Mouse (Mus musculus) T-helper 2 cell (primary cell): ENCODE results near the gene Map6.
"Not testable (repeated sequence)": the region's sequence is repeated elsewhere in the genome, so short reads cannot be mapped to it uniquely, and the experiment has no call there.

Source experiments
- in situ Hi-C: fragments of 300-600 bp; cut with MboI, MseI; formaldehyde crosslinking; loops from one replicate; pipeline ENCODE4 v1.15.1; 2025; ENCODE audit warnings: high pct_unique_total_duplicates

The Map6 gene

GRCm38 (mm10) chr7:99355731-99356131 lies 88.5 kb downstream of the Map6 start:
- in situ Hi-C loops, result loop anchor here (10.0 kb wide), 1 partner anchor 1831 kb away; no protein-coding TSS in a partner anchor

DNA sequence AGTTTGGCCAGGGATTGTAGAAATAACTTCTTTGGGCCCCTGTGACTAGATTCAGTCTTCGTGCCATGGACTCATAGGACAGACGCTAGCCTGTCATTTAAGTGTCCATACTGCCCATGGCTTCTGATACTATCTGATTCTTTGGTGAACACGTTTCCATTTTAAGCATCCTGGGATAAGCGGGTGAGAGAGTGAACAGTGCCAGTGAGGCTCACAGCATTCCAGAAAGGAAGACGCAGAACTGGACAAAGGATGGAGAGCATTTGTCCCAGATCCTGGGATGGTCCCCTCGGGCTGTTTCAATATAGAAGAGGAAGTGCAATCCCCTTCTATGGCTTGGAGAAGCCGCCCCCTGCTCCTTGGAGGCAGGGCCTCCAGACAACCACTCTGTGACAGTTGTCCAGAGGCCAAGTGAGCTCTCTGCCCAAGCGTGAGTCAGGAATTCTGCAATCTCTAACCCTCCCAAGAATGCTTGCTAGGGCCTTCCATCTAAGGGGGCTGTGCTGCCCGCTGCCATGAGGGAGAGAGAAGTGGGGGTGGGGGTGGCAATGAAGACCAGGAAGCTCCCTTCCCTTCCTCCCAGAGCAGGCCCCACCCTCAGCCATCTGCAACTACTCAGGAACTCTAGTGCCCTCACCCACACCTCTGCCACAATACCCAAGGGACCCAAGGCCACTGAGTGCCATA lies 89.1 kb downstream of the Map6 start:
- in situ Hi-C loops, result loop anchor here (10.0 kb wide), 1 partner anchor 1832 kb away; no protein-coding TSS in a partner anchor

DNA sequence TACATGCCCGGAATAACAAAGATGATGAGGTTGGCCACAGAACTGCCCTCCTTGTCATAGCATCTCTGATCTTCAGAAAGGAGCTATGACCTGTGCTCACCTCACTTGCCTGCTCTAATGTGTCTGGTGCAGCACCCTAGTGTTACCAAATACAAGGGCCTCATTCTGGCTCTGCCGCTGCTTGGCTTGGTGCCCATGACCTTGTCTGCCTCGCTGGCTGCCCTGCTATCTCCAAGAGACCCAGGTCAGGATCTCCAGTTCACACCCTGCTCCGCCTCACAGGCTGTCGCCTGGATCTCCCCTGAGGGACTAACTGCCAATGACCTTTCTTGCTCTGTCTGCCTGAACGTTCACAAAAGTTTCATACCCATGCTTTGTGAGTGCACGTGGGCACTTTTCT lies 90.0 kb downstream of the Map6 start:
- in situ Hi-C loops, result loop anchor here (10.0 kb wide), 1 partner anchor 1832 kb away; no protein-coding TSS in a partner anchor

DNA sequence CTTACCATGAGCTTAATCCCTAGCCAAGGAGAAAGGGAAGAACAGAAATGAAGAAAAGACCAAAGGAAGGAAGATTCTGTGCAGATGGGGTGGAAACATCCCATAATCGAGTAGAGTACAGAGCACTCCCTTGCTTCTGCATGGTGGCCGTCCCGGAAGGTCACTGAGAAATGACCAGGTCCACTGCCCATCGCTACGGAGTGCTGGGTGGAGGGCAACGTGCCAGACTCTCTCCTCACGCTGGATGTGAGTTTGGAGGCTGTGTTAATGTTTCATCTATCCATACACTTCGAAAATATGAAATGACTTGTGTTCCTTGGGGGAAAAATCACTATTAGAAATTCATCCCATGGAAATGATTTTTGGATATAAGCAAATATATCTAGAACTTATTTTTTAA lies 91.1 kb downstream of the Map6 start:
- in situ Hi-C loops, result loop anchor here (10.0 kb wide), 1 partner anchor 1834 kb away; no protein-coding TSS in a partner anchor

- in situ Hi-C loops, result loop anchor here (5.0 kb wide), 1 partner anchor 92 kb away; no protein-coding TSS in a partner anchor
Observed at GRCm38 (mm10) chr7:99360021-99360802, 93.0 kb downstream of the Map6 start.

DNA sequence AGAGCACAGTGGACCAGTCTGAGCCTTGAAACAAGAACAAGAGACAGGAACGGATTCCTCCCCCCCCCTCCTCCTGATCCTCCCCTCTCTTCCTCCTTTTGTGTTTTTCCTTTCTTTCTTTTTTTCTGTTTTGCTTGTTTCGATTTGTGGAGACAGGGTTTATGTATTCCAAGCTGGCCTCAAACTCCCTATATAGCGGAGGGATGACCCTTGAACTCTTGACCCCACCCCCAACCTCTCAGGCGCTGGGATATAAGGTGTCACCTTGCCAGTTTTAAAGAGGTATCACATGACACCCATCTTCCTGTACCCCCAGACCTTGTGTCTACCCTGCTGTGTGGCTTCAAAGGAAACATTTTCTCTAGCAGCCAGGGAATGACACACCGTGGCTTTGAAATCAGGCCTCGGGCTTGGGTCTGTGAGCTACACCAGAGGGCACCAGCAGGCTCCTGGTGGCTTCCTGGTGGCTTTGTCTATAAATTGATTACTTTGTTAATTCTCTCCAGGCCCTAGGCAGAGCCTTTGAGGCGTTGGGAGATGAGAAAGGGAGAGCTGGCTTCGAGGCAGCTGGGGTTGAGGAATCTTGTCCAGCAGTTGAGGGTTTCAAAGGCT lies 93.7 kb downstream of the Map6 start:
- in situ Hi-C loops, result loop anchor here (5.0 kb wide), 1 partner anchor 91 kb away; no protein-coding TSS in a partner anchor

GRCm38 (mm10) chr7:99362137-99362536 lies 94.9 kb downstream of the Map6 start:
- in situ Hi-C loops, result loop anchor here (5.0 kb wide), 1 partner anchor 90 kb away; no protein-coding TSS in a partner anchor

DNA sequence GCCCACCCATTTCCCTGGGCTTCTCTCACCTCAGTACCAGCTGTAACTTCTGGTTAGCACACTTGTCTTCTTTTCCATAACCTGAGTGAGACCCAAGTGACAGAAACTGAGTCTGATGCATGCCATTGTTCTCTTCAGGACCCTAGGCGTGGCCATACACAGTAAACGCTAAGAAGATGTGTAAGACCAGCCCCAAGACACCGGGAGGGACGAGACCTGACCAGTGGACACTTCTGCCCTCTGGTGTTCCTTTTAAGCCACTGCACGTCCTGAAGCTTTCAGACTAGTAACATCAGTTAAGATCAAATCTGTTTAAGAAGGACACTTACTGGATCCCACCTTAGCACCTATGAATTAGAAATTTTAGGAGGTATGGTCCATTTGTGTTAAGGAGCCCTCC lies 97.8 kb downstream of the Map6 start:
- in situ Hi-C loops, result no loop called here

GRCm38 (mm10) chr7:99366716-99367115 lies 99.5 kb downstream of the Map6 start:
- in situ Hi-C loops, result no loop called here

DNA sequence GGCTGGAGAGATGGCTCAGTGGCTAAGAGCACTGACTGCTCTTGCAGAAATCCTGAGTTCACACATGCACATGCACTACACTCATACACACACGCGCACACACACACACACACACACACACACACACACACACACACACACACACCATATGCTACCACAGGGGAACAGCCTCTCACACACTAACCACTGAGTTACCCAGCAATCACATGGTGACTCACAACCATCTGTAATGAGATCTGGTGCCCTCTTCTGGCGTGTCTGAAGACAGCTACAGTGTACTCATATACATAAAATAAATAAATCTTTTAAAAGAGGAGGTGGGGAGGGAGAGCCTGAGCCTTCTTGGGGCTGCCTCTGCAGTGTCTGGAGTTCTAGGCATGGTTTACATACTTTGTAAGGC lies 107.1 kb downstream of the Map6 start:
- in situ Hi-C loops, result not testable (repeated sequence)

- in situ Hi-C loops, result no loop called here
Observed at GRCm38 (mm10) chr7:99375455-99375854, 108.2 kb downstream of the Map6 start.

- in situ Hi-C loops, result no loop called here
Observed at GRCm38 (mm10) chr7:99378870-99379269, 111.6 kb downstream of the Map6 start.

DNA sequence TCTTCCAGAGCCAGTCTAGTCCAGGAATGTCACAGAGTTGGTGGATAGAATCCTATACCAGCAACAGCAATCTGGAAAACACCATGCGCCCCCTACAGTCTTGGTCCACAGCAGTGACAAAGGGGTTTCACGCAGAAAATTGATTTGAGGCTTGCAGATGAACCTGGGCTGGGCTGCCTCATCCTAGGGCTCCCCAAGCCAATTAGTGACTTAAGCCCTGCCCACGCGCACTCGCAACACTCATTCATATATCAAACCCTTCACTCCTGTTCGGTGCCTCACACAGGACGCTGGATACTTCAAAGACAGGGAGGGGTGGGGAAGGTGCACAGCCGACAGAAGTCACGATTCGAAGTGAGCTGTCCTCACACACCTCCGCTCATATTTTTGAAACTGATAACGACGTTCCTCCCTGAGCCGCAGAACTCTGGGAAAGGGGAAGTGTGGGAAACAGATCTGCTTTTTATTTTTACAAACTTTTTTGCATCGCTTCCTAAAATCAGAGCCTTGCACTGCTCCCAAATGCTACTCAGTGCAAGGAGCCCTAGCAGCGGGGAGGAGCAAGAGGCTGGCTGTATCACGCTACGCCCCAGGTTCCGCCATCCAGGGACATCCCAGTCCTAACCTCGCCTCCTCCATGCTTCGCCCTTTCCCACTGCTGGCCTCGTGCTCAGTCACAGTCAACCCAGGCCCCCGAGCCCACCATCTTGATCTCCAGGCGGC lies 113.4 kb downstream of the Map6 start:
- in situ Hi-C loops, result loop anchor here (10.0 kb wide), 2 partner anchors 64 to 474 kb away; partner anchors contain the start of gene Xrra1

GRCm38 (mm10) chr7:99381214-99382087 lies 114.2 kb downstream of the Map6 start, which contains the start of gene Gdpd5:
Gdpd5 (plus strand) TSS chr7:99381414.
- in situ Hi-C loops, result loop anchor here (10.0 kb wide), 2 partner anchors 63 to 473 kb away; partner anchors contain the start of gene Xrra1

- in situ Hi-C loops, result loop anchor here (10.0 kb wide), 2 partner anchors 62 to 472 kb away; partner anchors contain the start of gene Xrra1
Observed at GRCm38 (mm10) chr7:99382088-99383000, 115.1 kb downstream of the Map6 start.

- in situ Hi-C loops, result loop anchor here (10.0 kb wide), 2 partner anchors 62 to 472 kb away; partner anchors contain the start of gene Xrra1
Observed at GRCm38 (mm10) chr7:99383246-99383645, 116.0 kb downstream of the Map6 start.

- in situ Hi-C loops, result loop anchor here (10.0 kb wide), 2 partner anchors 61 to 471 kb away; partner anchors contain the start of gene Xrra1
Observed at GRCm38 (mm10) chr7:99384101-99384611, 116.9 kb downstream of the Map6 start.

- in situ Hi-C loops, result loop anchor here (10.0 kb wide), 2 partner anchors 59 to 469 kb away; partner anchors contain the start of gene Xrra1
Observed at GRCm38 (mm10) chr7:99386030-99386429, 118.8 kb downstream of the Map6 start.
